Mouse (Mus musculus): ENCODE measurements around the gene Gm9970.
"Not testable (repeated sequence)": the region's sequence is repeated elsewhere in the genome, so short reads cannot be mapped to it uniquely, and the experiment has no call there.

The Gm9970 gene

GRCm38 (mm10) chr5:31222696-31223095 is 18.3 kb downstream of the Gm9970 start:
- DNase-seq (ENCODE audit: low spot score in 2 of 2), result no peak

DNA sequence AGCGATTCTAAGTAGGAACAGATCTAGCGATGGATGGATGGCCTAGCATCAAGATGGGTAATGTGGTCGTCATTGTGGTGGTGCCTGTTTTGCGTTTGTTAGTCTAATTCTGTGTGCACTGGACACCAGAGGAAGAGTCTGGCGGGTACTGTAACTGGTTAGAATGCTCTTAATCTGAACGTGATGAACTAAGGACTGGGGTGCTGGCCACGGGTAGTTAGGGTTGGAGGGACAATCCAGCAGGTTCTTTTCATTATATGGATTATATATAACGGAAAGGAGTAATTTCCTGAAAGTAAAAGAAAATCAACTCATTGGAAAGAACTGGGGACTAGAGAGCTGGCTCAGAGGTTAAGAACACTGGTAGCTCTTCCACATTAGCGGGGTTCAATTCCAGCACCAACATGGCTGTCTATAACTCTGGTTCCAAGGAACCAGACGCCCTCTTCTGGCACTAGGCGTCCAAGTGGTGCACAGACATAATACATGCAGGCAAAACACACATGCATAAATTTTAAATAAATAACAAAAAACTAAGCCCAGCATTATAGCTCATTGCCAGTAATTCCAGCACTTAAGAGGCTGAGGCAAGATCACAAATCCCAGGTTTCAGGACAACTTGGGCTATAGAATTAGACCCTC is 19.6 kb downstream of the Gm9970 start:
- DNase-seq (ENCODE audit: low spot score in 2 of 2), result no peak

DNA sequence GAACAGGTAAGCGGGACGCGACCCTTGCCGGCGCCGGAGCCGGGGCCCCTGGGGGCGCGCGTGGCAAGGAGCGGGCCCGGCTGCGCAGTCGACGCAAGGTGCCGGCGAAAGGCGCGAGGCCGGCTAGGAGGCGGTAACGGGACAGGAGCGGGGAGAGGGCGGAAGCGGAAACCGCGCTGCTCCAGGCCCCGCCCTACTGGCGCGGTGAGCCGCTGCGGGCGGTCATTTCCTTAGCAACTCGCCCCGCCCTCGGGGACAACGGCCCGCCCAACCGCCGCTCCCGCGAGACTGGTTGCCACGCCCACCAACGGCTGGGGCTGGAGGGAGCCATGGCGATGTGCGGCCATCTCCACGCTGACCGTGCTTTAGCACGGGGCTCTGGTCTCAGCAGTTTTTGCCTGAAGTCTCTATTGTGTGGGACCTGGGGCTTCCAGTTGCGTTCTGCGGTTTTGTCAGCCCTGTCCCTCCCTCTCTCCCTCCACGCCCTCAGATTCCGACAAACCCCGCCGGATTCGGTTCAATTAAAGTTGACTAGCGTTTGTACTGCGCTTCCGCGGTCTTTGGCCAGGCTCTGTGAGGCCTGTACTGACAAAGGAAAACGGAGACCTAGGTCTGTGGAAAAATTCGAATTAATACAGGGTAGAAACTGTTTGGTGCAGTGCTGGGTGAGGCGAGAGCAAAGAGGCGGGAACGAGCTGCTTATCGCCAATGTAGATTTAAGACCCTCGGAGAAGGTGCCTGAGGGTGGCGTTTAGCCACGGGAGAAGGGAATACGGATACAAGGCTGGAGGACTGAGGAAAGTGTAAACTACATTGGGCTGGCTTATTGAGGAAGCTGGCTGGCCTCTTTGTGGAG is 20.4 kb downstream of the Gm9970 start, which contains the start of gene Ppm1g:
Ppm1g (minus strand) TSS at position 240 of the 856 bp plus-strand sequence.
- DNase-seq (ENCODE audit: low spot score in 2 of 2), result peak; percentile 93

GRCm38 (mm10) chr5:31219911-31220447 is 21.1 kb downstream of the Gm9970 start:
- peak in 1 of 2 experiments; percentile 39 for DNase-seq (ENCODE audit: low spot score in 2 of 2)

- no peak for DNase-seq (ENCODE audit: low spot score in 2 of 2)
Observed at GRCm38 (mm10) chr5:31219474-31219873, 21.6 kb downstream of the Gm9970 start.

- no peak for DNase-seq (ENCODE audit: low spot score in 2 of 2)
Observed at GRCm38 (mm10) chr5:31219070-31219469, 22.0 kb downstream of the Gm9970 start.

- no peak for DNase-seq (ENCODE audit: low spot score in 2 of 2)
Observed at GRCm38 (mm10) chr5:31218294-31218693, 22.7 kb downstream of the Gm9970 start.

DNA sequence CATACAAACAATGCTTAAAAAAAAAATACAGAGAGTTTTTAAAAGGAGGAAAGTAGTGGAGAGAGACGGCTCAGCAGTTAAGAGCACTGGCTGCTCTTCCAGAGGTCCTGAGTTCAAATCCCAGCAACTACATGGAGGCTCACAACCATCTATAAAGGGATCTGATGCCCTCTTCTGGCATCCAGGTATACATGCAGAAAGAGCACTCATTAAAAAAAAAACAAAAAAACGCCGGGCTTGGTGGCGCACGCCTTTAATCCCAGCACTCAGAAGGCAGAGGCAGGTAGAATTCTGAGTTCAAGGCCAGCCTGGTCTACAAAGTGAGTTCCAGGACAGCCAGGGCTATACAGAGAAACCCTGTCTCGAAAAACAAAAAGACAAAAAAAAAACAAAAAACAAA is 24.5 kb downstream of the Gm9970 start:
- DNase-seq (ENCODE audit: low spot score in 2 of 2), result not testable (repeated sequence)

DNA sequence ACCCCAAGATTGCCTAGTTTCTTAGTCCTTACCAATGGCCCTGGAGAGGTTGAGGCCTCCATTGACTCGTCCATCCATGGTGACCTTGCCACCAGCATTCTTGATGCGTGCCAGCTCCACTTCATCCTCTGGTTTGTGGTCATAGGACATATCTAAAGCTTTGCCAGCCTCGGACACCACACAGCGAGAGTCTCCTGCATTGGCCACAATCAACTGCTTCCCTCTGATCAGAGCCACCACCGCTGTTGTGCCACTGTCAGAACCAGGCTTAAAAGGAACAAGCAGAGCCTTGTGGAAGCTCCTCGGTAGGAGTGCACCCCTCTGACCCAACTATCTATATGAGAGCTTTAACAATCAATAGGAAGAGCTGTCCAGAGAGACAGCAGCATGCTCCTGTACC is 36.6 kb downstream of the Gm9970 start:
- no peak for DNase-seq (ENCODE audit: low spot score in 2 of 2)

DNA sequence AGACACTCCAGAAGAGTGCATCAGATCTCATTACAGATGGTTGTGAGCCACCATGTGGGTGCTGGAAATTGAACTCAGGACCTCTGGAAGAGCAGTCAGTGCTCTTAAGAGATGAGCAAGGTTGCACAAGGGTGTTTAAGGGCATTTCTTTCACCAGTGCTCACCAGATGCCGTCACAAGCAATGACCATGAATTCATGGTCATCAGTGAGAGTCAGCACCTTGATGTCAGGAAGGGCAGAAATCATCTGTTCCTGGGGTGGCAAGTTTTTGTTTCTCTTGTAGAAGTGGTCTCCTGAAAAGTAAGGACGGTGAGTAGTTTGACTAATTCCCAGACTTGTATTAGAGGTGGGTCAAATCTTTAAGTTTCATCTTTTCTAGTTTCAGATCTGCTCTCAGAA is 37.2 kb downstream of the Gm9970 start:
- no peak for DNase-seq (ENCODE audit: low spot score in 2 of 2)

- no peak for DNase-seq (ENCODE audit: low spot score in 2 of 2)
Observed at GRCm38 (mm10) chr5:31202933-31203332, 38.1 kb downstream of the Gm9970 start.

DNA sequence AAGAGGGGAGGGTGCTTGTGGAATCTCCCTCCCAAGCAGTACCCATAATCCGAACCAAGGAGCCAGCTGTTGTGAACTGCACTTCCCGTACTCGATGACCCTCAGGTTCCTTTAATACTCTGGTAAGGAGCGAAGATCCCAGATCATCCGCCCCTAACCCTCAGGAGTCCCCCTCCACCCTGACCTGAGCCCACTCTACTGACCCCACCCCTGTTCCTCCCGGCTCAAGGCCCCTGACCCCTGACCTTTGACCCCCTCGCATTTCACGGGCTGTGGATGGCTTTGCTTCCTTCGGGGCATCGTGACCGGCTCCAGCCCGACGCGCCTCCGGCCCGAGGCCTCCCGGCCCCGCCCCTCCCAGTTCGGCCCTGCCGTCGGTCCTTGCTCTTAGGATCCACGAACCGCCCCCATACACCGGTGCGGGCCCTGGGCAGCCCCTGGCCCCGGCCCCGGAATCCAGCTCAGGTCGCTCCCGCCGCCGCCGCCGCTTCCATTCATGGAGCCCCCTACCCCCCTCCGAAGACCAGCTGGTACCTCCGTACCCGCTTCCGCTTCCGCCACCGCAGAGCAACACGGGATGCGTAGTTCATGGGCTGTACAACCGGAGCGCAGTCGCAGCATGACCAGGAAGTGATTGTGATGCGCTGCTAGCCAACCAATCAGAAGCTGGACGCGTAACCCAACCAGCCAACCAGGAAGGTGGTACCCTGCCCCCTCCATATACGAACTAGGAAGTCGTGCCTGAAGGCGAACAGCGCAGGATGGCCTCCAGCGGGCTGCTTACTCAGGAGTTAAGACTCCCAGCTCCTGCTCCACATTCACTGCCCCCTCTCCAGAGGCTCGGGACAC is 39.1 kb downstream of the Gm9970 start, which contains the start of gene Zfp513:
Zfp513 (minus strand) TSS at position 562 of the 849 bp plus-strand sequence.
- DNase-seq (ENCODE audit: low spot score in 2 of 2), result peak; percentile 98 to 99

DNA sequence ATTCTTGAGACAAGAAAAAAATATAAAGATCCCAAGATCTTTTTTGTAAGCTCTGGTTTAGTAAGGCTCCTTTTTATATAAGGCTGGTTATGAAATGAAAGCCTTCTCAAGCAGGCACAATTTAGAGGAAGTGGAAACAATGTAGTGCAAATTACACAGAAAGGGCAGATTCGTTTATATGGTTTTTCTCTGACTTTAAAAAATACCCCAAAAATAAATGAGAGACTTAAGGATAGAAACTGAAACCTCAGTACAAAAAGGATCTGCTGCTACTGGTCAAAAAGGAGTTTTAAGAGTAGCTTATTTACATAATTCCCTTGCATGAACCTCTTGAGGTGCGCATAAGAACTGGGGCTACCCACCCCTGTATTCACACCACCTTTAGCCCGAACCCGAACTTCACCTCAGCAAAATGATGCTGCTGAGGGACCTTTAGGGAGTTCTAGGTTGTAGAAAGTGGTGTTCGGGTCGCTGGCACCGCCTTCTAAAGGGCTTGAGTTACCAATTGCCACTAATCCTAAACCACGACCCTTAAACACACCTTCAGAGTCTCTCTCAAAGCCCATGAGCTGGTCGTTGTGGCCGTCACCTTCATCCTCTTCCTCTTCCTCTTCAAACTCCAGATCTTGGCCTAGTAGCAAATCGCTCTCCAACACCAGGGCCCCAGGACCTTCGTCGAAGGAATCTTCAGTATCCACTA is 39.8 kb downstream of the Gm9970 start:
- no peak for DNase-seq (ENCODE audit: low spot score in 2 of 2)

DNA sequence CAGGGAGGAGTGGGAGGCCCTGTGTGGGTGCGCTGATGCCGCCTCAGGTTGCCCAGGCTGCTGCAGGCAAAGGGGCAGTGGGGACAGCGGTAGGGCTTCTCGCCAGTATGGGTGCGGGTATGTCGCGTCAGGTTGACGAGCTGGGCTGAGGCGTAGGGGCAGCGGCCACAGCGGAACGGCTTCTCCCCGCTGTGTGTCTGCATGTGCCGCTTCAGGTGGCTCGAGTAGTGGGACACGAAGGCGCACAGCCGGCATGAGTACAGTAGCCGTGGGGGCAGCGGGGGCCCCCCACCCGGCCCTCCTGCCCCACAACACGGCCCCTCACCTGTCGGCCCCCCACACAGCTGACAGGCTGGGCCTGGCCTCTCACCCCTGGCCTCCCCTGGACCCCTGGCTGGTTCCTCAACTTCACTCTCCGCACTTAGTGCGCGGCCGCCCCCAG is 40.7 kb downstream of the Gm9970 start:
- DNase-seq (ENCODE audit: low spot score in 2 of 2), result no peak

- DNase-seq (ENCODE audit: low spot score in 2 of 2), result no peak
Observed at GRCm38 (mm10) chr5:31199893-31200292, 41.1 kb downstream of the Gm9970 start.

- no peak for DNase-seq (ENCODE audit: low spot score in 2 of 2)
Observed at GRCm38 (mm10) chr5:31199321-31199892, 41.6 kb downstream of the Gm9970 start.

GRCm38 (mm10) chr5:31198616-31199320 is 42.3 kb downstream of the Gm9970 start:
- no peak for DNase-seq (ENCODE audit: low spot score in 2 of 2)

DNA sequence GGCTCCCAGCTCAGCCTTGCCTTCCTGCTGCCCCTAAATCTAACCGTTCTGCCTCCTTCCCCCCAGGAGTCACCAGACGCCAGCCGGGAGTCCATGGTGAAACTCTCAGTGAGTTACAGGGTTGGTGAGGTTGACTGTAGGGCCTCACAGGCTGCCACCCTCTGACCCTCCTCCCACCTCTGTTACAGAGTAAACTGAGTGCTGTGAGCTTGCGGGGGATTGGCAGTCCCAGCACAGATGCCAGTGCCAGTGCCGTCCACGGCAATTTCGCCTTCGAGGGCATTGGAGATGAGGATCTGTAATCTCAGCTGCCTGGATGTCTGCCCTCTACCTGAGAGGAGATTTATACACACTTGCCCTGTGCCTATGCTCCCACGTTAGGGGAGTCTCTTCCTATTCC is 42.9 kb downstream of the Gm9970 start:
- no peak for DNase-seq (ENCODE audit: low spot score in 2 of 2)

GRCm38 (mm10) chr5:31197072-31197471 is 44.0 kb downstream of the Gm9970 start:
- DNase-seq (ENCODE audit: low spot score in 2 of 2), result no peak

DNA sequence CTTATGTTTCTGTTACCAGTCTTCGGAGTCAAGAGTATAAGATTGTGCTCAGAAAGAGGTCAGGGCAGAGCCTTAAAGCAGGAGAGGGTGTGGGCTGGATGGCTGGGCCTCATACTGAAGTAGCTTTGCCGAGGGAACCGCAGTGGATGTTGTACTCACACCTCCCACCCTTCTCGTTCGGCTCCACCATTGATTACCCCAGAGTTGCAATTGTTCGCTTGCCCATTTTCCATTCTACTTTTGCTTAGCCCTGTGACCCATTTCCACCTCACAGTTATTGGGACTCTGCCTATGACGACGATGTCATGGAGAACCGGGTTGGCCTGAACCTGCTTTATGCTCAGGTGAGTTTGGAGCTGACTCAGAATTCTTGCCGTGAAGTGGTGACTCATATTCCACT is 44.8 kb downstream of the Gm9970 start:
- no peak for DNase-seq (ENCODE audit: low spot score in 2 of 2)
